Comparison of ENCODE assay signal across 8 mouse cellular contexts in genomic region chr10:127211414-127211854, GRCm38 (mm10). TPM values are rescaled to one million over a fixed set of nuclear protein-coding genes. Genes with fewer than 3 reads are reported as not detected.
A peak's percentile ranks its signal among the peaks of the same experiment; 100 is the strongest.
DNase-seq lines count a peak whose midpoint lies in the region; ATAC-seq lines count a peak whose summit lies in the region.

Gene Pip4k2c, minus strand, starts transcription at chr10:127211585.

- peak within 1 kb of the TSS; percentile 93 for H3K9ac ChIP-seq in heart, embryonic 13.5 days
- peak within 1 kb of the TSS; percentile 93 for H3K9ac ChIP-seq in liver, embryonic 13.5 days
- peak within 1 kb of the TSS; percentile 70; the same call in 1 of the 2 replicates for H3K9ac ChIP-seq in stomach, embryonic 15.5 days

- ATAC-seq in heart, embryonic 13.5 days (ENCODE audit: extremely low read depth, insufficient number of reproducible peaks, low FRiP score, low TSS enrichment) = peak; percentile 97
- ATAC-seq in liver, embryonic 13.5 days (ENCODE audit: low read depth) = peak; percentile 92
- ATAC-seq in stomach, embryonic 15.5 days (ENCODE audit: insufficient read depth, low FRiP score, low read depth) = peak; percentile 98

- peak within 1 kb of the TSS; percentile 84 for H3K4me2 ChIP-seq in heart, embryonic 13.5 days
- H3K4me2 ChIP-seq in liver, embryonic 13.5 days = peak within 1 kb of the TSS; percentile 95
- H3K4me2 ChIP-seq in stomach, embryonic 15.5 days = peak within 1 kb of the TSS; percentile 82

- H3K4me1 ChIP-seq in heart, embryonic 13.5 days = peaks cover 25% of the 10 kb centered on the region
- H3K4me1 ChIP-seq in liver, embryonic 13.5 days (replicated peaks) = peaks cover 67% of the 10 kb centered on the region
- H3K4me1 ChIP-seq in stomach, embryonic 15.5 days = peaks cover 18% of the 10 kb centered on the region

- peak; percentile 89 to 92 for DNase-seq in CD8-positive naive resting alpha-beta T cell, adult 2 months (ENCODE audit: low read depth in 2 of 2, low spot score in 2 of 2)
- peak; percentile 84 for DNase-seq in c-Kit-negative CD71-positive TER-119-positive erythroid progenitor cells, embryonic 14.5 days (ENCODE audit: low read depth, low spot score)
- peak; percentile 76 for DNase-seq in fibroblast of lung, adult 2 months (ENCODE audit: low read depth)
- DNase-seq in kidney, postnatal 10 days = peak; percentile 95
- peak; percentile 95 for DNase-seq in liver, embryonic 13.5 days
- DNase-seq in neural tube, embryonic 10.5 days (ENCODE audit: extremely low spot score, low spot score) = peak; percentile 89

- WGBS in heart, embryonic 13.5 days = under 1% methylated on average over 47 of the region's 47 CpGs
- WGBS in liver, embryonic 13.5 days (ENCODE audit: insufficient replicate concordance) = under 1% methylated on average over 47 of the region's 47 CpGs
- WGBS in stomach, embryonic 15.5 days = under 1% methylated on average over 47 of the region's 47 CpGs

- H3K27ac ChIP-seq in heart, embryonic 13.5 days (replicated peaks) = peak within 1 kb of the TSS; percentile 75
- H3K27ac ChIP-seq in liver, embryonic 13.5 days = peak within 1 kb of the TSS; percentile 100
- H3K27ac ChIP-seq in stomach, embryonic 15.5 days = peak within 1 kb of the TSS; percentile 49

- H3K36me3 ChIP-seq in heart, embryonic 13.5 days = peaks cover 24% of the 10 kb centered on the region
- H3K36me3 ChIP-seq in liver, embryonic 13.5 days = peaks cover 29% of the 10 kb centered on the region
- no peaks in the 10 kb centered on the region for H3K36me3 ChIP-seq in stomach, embryonic 15.5 days

- peak within 1 kb of the TSS; percentile 96 for H3K4me3 ChIP-seq in heart, embryonic 13.5 days
- peak within 1 kb of the TSS; percentile 89 for H3K4me3 ChIP-seq in liver, embryonic 13.5 days (replicated peaks)
- peak within 1 kb of the TSS; percentile 69 for H3K4me3 ChIP-seq in stomach, embryonic 15.5 days (replicated peaks)

- H3K27me3 ChIP-seq in heart, embryonic 13.5 days (replicated peaks) = no peaks in the 10 kb centered on the region; the same call in 1 of the 2 replicates
- H3K27me3 ChIP-seq in liver, embryonic 13.5 days = no peaks in the 10 kb centered on the region
- no peaks in the 10 kb centered on the region for H3K27me3 ChIP-seq in stomach, embryonic 15.5 days (replicated peaks)

- no peaks in the 10 kb centered on the region for H3K9me3 ChIP-seq in heart, embryonic 13.5 days
- no peaks in the 10 kb centered on the region for H3K9me3 ChIP-seq in liver, embryonic 13.5 days (replicated peaks)
- H3K9me3 ChIP-seq in stomach, embryonic 15.5 days = no peaks in the 10 kb centered on the region

RNA-seq across cellular contexts. Expression of gene Pip4k2c, which starts in this region (rescaled TPM):
- 23.2 and 23.8 TPM in 2 replicates for polyA plus RNA-seq in heart, embryonic 13.5 days (2015; fragmentation: Nextera tagmentation; extraction: Ambion mirVana)
- polyA plus RNA-seq in liver, embryonic 13.5 days (2015; fragmentation: Nextera tagmentation; extraction: Ambion mirVana) = 39.8 and 45.8 TPM in 2 replicates
- 29.9 and 32.3 TPM in 2 replicates for polyA plus RNA-seq in stomach, embryonic 15.5 days (2015; fragmentation: Nextera tagmentation; extraction: Ambion mirVana)

Comparison
In these comparisons a context has a peak if more than half of its experiments do, and no peak if none do; other contexts are left out.
1. Peak in every context shown above with its lines: DNase-seq, ATAC-seq, H3K4me3 ChIP-seq and H3K27ac ChIP-seq.
2. H3K27ac ChIP-seq: peak in every context shown above with its lines; median percentile 100 in liver, embryonic 13.5 days; 75 in heart, embryonic 13.5 days; 49 in stomach, embryonic 15.5 days.